Mouse (Mus musculus) c-Kit-positive CD71-positive TER-119-positive erythroid progenitor cells, embryonic 14.5 days (primary cell): Measurements from ENCODE around the gene Lrrc61.

Experiments
- DNase-seq: peaks from one replicate; pipeline ENCODE4 v3.0.0-alpha.2; 2013; ENCODE audit warnings: low spot score

Gene Lrrc61

GRCm38 (mm10) chr6:48593158-48594042 lies 38.8 kb downstream of the Lrrc61 start, which contains the start of the genes Repin1 and Gm44965:
Gene Repin1 (plus strand): TSS chr6:48593883.
Gene Gm44965 (plus strand): TSS chr6:48593941.
- DNase-seq: peak; percentile 30

- no peak for DNase-seq
Measured at GRCm38 (mm10) chr6:48594043-48594738, 39.6 kb downstream of the Lrrc61 start.

- DNase-seq: no peak
Measured at GRCm38 (mm10) chr6:48595278-48595677, 40.7 kb downstream of the Lrrc61 start.

- DNase-seq: no peak
Measured at GRCm38 (mm10) chr6:48596545-48597232, 42.1 kb downstream of the Lrrc61 start.

- no peak for DNase-seq
Measured at GRCm38 (mm10) chr6:48597233-48597625, 42.6 kb downstream of the Lrrc61 start.

- DNase-seq: no peak
Measured at GRCm38 (mm10) chr6:48600594-48600993, 46.0 kb downstream of the Lrrc61 start.

- peak; percentile 84 for DNase-seq
Measured at GRCm38 (mm10) chr6:48601271-48602079, 46.9 kb downstream of the Lrrc61 start, which contains the start of gene Zfp775. Gene Zfp775 (plus strand): TSS chr6:48602063.

- no peak for DNase-seq
Measured at GRCm38 (mm10) chr6:48602080-48602741, 47.6 kb downstream of the Lrrc61 start.

GRCm38 (mm10) chr6:48608124-48608523 lies 53.5 kb downstream of the Lrrc61 start:
- no peak for DNase-seq

GRCm38 (mm10) chr6:48609512-48609911 lies 54.9 kb downstream of the Lrrc61 start:
- DNase-seq: no peak

- DNase-seq: no peak
Measured at GRCm38 (mm10) chr6:48610657-48611056, 56.1 kb downstream of the Lrrc61 start.

- DNase-seq: no peak
Measured at GRCm38 (mm10) chr6:48613464-48613863, 58.9 kb downstream of the Lrrc61 start.

GRCm38 (mm10) chr6:48614756-48615155 lies 60.2 kb downstream of the Lrrc61 start:
- DNase-seq: no peak

GRCm38 (mm10) chr6:48620031-48620430 lies 65.4 kb downstream of the Lrrc61 start:
- DNase-seq: no peak
